Mouse (Mus musculus) ES-E14 (cell line): Measurements from ENCODE around the gene Rnh1.

ENCODE experiments used
- HCFC1 ChIP-seq: IDR thresholded peaks from 2 replicates; pipeline ENCODE4 v1.6.1; 2012; ENCODE audit warnings: low read length, inconsistent platforms, borderline replicate concordance; ENCODE audit not compliant: insufficient read depth
- MAFK ChIP-seq: IDR thresholded peaks from 2 replicates; pipeline ENCODE4 v1.6.1; 2014; ENCODE audit warnings: mild to moderate bottlenecking, low read depth, low read length, inconsistent platforms; ENCODE audit not compliant: insufficient read depth

GRCm38 (mm10) chr7:141213133-141213532, 40.5 kb upstream of the Rnh1 start:
- TF ChIP-seq HCFC1 = no peak
- TF ChIP-seq MAFK = no peak
